Mouse (Mus musculus): ENCODE measurements around the gene Sirt2.

GRCm38 (mm10) chr7:28823932-28824331, 57.4 kb downstream of the Sirt2 start:
- no peak for TF ChIP-seq POLR2A (IDR thresholded peaks at IDR 0.05; ENCODE audit: control insufficient read depth, extremely low read depth, insufficient read depth, low read length, poor library complexity)
- TF ChIP-seq CTCF (IDR thresholded peaks at IDR 0.05; ENCODE audit: borderline replicate concordance, control insufficient read depth, extremely low read depth, insufficient read depth, low read length, poor library complexity), result no peak
